ENCODE assay signal across 8 mouse cellular contexts in genomic region chr5:129006031-129006788, GRCm38 (mm10). TPM values are rescaled to one million over a fixed set of nuclear protein-coding genes. Genes with fewer than 3 reads are reported as not detected.
DNase-seq lines count a peak whose midpoint lies in the region; ATAC-seq lines count a peak whose summit lies in the region.

No protein-coding gene starts in this region.

- peaks cover 13% of the 10 kb centered on the region for H3K4me1 ChIP-seq in lung, embryonic 16.5 days (replicated peaks; ENCODE audit: control insufficient read depth, insufficient read depth, low read length)
- peaks cover 42% of the 10 kb centered on the region for H3K4me1 ChIP-seq in heart, embryonic 10.5 days
- H3K4me1 ChIP-seq in neural tube, embryonic 13.5 days (replicated peaks): peaks cover 44% of the 10 kb centered on the region

- no peaks in the 10 kb centered on the region for H3K36me3 ChIP-seq in lung, embryonic 16.5 days (ENCODE audit: control insufficient read depth, insufficient read depth, low read length)
- peaks cover 5% of the 10 kb centered on the region; the same call in 1 of the 2 replicates for H3K36me3 ChIP-seq in heart, embryonic 10.5 days
- no peaks in the 10 kb centered on the region for H3K36me3 ChIP-seq in neural tube, embryonic 13.5 days

- H3K27me3 ChIP-seq in lung, embryonic 16.5 days (ENCODE audit: control insufficient read depth, insufficient read depth, low read depth, low read length): no peaks in the 10 kb centered on the region
- no peaks in the 10 kb centered on the region; the same call in 1 of the 2 replicates for H3K27me3 ChIP-seq in heart, embryonic 10.5 days (ENCODE audit: insufficient read depth, poor library complexity, severe bottlenecking)
- no peaks in the 10 kb centered on the region for H3K27me3 ChIP-seq in neural tube, embryonic 13.5 days

- no peak overlapping the region for H3K9ac ChIP-seq in lung, embryonic 16.5 days (ENCODE audit: low read length)
- no peak overlapping the region for H3K9ac ChIP-seq in neural tube, embryonic 13.5 days

- ATAC-seq in lung, embryonic 16.5 days (ENCODE audit: low read depth): no peak
- no peak for ATAC-seq in neural tube, embryonic 13.5 days (ENCODE audit: low read depth)

- WGBS in lung, embryonic 16.5 days: 63% methylated on average over 18 of the region's 18 CpGs
- 72% methylated on average over 18 of the region's 18 CpGs for WGBS in heart, embryonic 10.5 days
- WGBS in neural tube, embryonic 13.5 days: 72% methylated on average over 18 of the region's 18 CpGs

- no peak for DNase-seq in lung, postnatal 14 days
- peak; percentile 78 for DNase-seq in heart, embryonic 10.5 days (ENCODE audit: low spot score)
- peak; percentile 59 for DNase-seq in kidney, postnatal 10 days
- DNase-seq in frontal cortex, postnatal 14 days (ENCODE audit: low spot score in 2 of 2): no peak
- DNase-seq in frontal cortex, postnatal 25 days (ENCODE audit: low spot score in 2 of 2): no peak
- no peak for DNase-seq in urinary bladder, adult 18-20 months (ENCODE audit: low spot score in 2 of 2)

- no peak overlapping the region; the same call in 1 of the 2 replicates for H3K4me3 ChIP-seq in lung, embryonic 16.5 days (ENCODE audit: low read length)
- H3K4me3 ChIP-seq in heart, embryonic 10.5 days: peak overlapping the region; percentile 91; the same call in 1 of the 2 replicates
- H3K4me3 ChIP-seq in neural tube, embryonic 13.5 days: no peak overlapping the region

- H3K4me2 ChIP-seq in lung, embryonic 16.5 days (ENCODE audit: low read depth, low read length): no peak overlapping the region; the same call in 1 of the 2 replicates
- H3K4me2 ChIP-seq in neural tube, embryonic 13.5 days: peak overlapping the region; percentile 86; the same call in 1 of the 2 replicates

- H3K27ac ChIP-seq in lung, embryonic 16.5 days (ENCODE audit: low read length): peak overlapping the region; percentile 11
- H3K27ac ChIP-seq in heart, embryonic 10.5 days: 0 out of 2 replicates have a peak overlapping the region, but pooled peaks have one; percentile 47
- H3K27ac ChIP-seq in neural tube, embryonic 13.5 days (replicated peaks): no peak overlapping the region

- H3K9me3 ChIP-seq in lung, embryonic 16.5 days (ENCODE audit: control insufficient read depth, low read length): no peaks in the 10 kb centered on the region
- no peaks in the 10 kb centered on the region for H3K9me3 ChIP-seq in heart, embryonic 10.5 days
- H3K9me3 ChIP-seq in neural tube, embryonic 13.5 days: no peaks in the 10 kb centered on the region

RNA-seq across cellular contexts. Expression of gene Stx2, which starts 2.2 kb away (rescaled TPM):
- 28.3 and 29.5 TPM in 2 replicates for polyA plus RNA-seq in lung, embryonic 16.5 days (2015; fragmentation: Nextera tagmentation; extraction: Ambion mirVana)
- 19.8 and 23.9 TPM in 2 replicates for polyA plus RNA-seq in heart, embryonic 10.5 days (2016; fragmentation: Nextera tagmentation; extraction: Ambion mirVana)
- 36.2 and 38.6 TPM in 2 replicates for polyA plus RNA-seq in neural tube, embryonic 13.5 days (2015; fragmentation: Nextera tagmentation; extraction: Ambion mirVana)

RNA-seq across cellular contexts. Expression of gene Ran, which starts 13.7 kb away (rescaled TPM):
- polyA plus RNA-seq in lung, embryonic 16.5 days (2015; fragmentation: Nextera tagmentation; extraction: Ambion mirVana): 499 and 543 TPM in 2 replicates
- 581 and 755 TPM in 2 replicates for polyA plus RNA-seq in heart, embryonic 10.5 days (2016; fragmentation: Nextera tagmentation; extraction: Ambion mirVana)
- 373 and 402 TPM in 2 replicates for polyA plus RNA-seq in neural tube, embryonic 13.5 days (2015; fragmentation: Nextera tagmentation; extraction: Ambion mirVana)

RNA-seq across cellular contexts. Expression of gene Rimbp2, which starts 52.9 kb away (rescaled TPM):
- polyA plus RNA-seq in lung, embryonic 16.5 days (2015; fragmentation: Nextera tagmentation; extraction: Ambion mirVana): 0.18 and 0.24 TPM in 2 replicates
- 0.20 and 0.55 TPM in 2 replicates for polyA plus RNA-seq in heart, embryonic 10.5 days (2016; fragmentation: Nextera tagmentation; extraction: Ambion mirVana)
- 4.7 and 5.2 TPM in 2 replicates for polyA plus RNA-seq in neural tube, embryonic 13.5 days (2015; fragmentation: Nextera tagmentation; extraction: Ambion mirVana)

Comparison
In these comparisons a context has a peak if more than half of its experiments do, and no peak if none do; other contexts are left out.
1. DNase-seq: peak in heart, embryonic 10.5 days (single experiment) and kidney, postnatal 10 days (single experiment); none in lung, postnatal 14 days (single experiment), frontal cortex, postnatal 14 days (0 of 2), frontal cortex, postnatal 25 days (0 of 2) and urinary bladder, adult 18-20 months (0 of 2).